Mouse (Mus musculus) myocyte (in vitro differentiated cells): ENCODE measurements at regions not wholly inside any gene's neighbourhood (a gene's known extent, or its start where the extent isn't known, plus 50 kb on each side); places are given as distances from the start of the nearest gene placed in this dataset.

Experiments used
- H3K27me3 ChIP-seq: one replicate; pipeline ENCODE4 v1.6.1; 2011; ENCODE audit not compliant: control insufficient read depth, insufficient read depth, insufficient read length
- H3K36me3 ChIP-seq: one replicate; pipeline ENCODE4 v1.6.1; 2011; ENCODE audit not compliant: control insufficient read depth, insufficient read depth
- H3K4me2 ChIP-seq: one replicate; pipeline ENCODE4 v1.6.1; 2011; ENCODE audit warnings: low read depth, control low read depth
- H3K4me3 ChIP-seq: one replicate; pipeline ENCODE4 v1.5.1; 2011; ENCODE audit warnings: mild to moderate bottlenecking, control low read depth, moderate library complexity
- H3K79me2 ChIP-seq: one replicate; pipeline ENCODE4 v1.6.1; 2011; ENCODE audit not compliant: control insufficient read depth, insufficient read depth
- H3ac ChIP-seq: one replicate; pipeline ENCODE4 v1.6.1; 2011; ENCODE audit not compliant: control insufficient read depth, insufficient read length
- CEBPB ChIP-seq: IDR thresholded peaks from 2 replicates; pipeline ENCODE4 v1.6.1; 2011; ENCODE audit warnings: mild to moderate bottlenecking, moderate library complexity; ENCODE audit not compliant: poor library complexity, insufficient read depth, severe bottlenecking
- E2F4 ChIP-seq: IDR thresholded peaks from one replicate; pipeline ENCODE4 v1.6.1; 2011; ENCODE audit warnings: mild to moderate bottlenecking, control low read depth, moderate library complexity; ENCODE audit not compliant: insufficient read depth
- MAX ChIP-seq: IDR thresholded peaks from one replicate; pipeline ENCODE4 v1.6.1; 2011; ENCODE audit warnings: low read depth, mild to moderate bottlenecking, control low read depth
- MYOD1 ChIP-seq, 3 experiments: IDR thresholded peaks; one replicate each; pipeline ENCODE4 v1.6.1; 2011; ENCODE audit warnings: control low read depth in 2 of 3, low read depth in 2 of 3, mild to moderate bottlenecking in 2 of 3, moderate library complexity in 1 of 3; ENCODE audit not compliant: insufficient read length in 2 of 3, control insufficient read depth in 1 of 3
- MYOG ChIP-seq, 3 experiments: IDR thresholded peaks; one replicate each; pipeline ENCODE4 v1.6.1; 2011; ENCODE audit warnings: control low read depth in 2 of 3, low read depth in 2 of 3, mild to moderate bottlenecking in 2 of 3; ENCODE audit not compliant: insufficient read length in 2 of 3, control insufficient read depth in 1 of 3, insufficient read depth in 1 of 3
- POLR2A ChIP-seq: IDR thresholded peaks from one replicate; pipeline ENCODE4 v1.6.1; 2011; ENCODE audit warnings: low read depth, mild to moderate bottlenecking, control low read depth, moderate library complexity; ENCODE audit not compliant: insufficient read length
- POLR2AphosphoS2 ChIP-seq: IDR thresholded peaks from one replicate; pipeline ENCODE4 v1.6.1; 2011; ENCODE audit warnings: low read depth, control low read depth; ENCODE audit not compliant: insufficient read length
- REST ChIP-seq: IDR thresholded peaks from one replicate; pipeline ENCODE4 v1.6.1; 2011; ENCODE audit warnings: mild to moderate bottlenecking, control low read depth, moderate library complexity; ENCODE audit not compliant: insufficient read depth, insufficient read length
- SRF ChIP-seq: IDR thresholded peaks from one replicate; pipeline ENCODE4 v1.6.1; 2011; ENCODE audit warnings: low read depth; ENCODE audit not compliant: control insufficient read depth, insufficient read length
- TCF12 ChIP-seq: IDR thresholded peaks from one replicate; pipeline ENCODE4 v1.6.1; 2011; ENCODE audit warnings: mild to moderate bottlenecking, control low read depth; ENCODE audit not compliant: poor library complexity, insufficient read depth, severe bottlenecking
- TCF3 ChIP-seq: IDR thresholded peaks from one replicate; pipeline ENCODE4 v1.6.1; 2011; ENCODE audit warnings: low read depth, control low read depth; ENCODE audit not compliant: insufficient read length
- USF1 ChIP-seq: IDR thresholded peaks from one replicate; pipeline ENCODE4 v1.6.1; 2011; ENCODE audit warnings: low read depth, mild to moderate bottlenecking, control low read depth, moderate library complexity

DNA sequence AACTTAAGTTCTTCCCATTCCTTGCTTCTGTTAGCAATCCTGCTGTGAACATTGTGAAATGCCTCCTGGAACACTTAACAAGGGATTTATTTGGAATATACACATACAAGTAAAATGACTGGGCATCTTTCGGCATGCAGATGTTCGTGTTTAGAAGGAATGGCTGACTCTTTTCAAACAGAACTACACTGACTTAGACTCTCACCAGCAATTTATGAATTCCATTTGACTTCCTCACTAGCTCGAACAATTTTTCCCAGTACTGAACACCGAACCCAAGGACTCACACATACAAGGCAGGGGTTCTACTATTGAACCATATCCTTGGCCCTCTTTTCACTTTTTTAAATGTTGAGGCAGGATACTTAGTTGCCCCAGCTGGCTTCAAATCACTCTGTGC is 412.4 kb upstream of the Tnp1 start:
- H3K79me2 ChIP-seq, result no peaks in the 10 kb centered on the region

DNA sequence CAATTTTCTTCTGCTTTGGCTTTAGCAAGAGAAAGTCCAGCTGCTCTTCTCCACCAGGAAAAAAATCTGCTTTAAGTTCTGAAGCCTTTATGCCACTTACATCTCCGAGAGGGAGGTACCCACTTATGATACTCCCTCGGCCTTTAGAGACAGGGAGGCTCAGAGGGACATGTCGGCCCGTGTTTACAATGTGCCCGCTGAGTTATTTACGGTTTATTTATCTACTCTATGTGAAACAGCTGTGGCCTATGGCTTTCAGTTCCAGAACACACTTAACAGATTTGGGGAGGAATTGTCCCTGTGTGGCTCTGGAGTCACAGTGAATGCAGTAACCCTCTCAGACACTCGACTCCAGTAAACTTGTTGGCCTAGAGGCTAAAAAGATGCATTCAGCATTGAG is 409.3 kb upstream of the Tnp1 start:
- H3K4me2 ChIP-seq, result no peak overlapping the region
- H3K4me3 ChIP-seq, result no peak overlapping the region
- no peak overlapping the region for H3ac ChIP-seq
- no peaks in the 10 kb centered on the region for H3K36me3 ChIP-seq
- H3K27me3 ChIP-seq, result no peaks in the 10 kb centered on the region
- H3K79me2 ChIP-seq, result no peaks in the 10 kb centered on the region
- no peak for TF ChIP-seq TCF12
- no peak for TF ChIP-seq CEBPB
- no peak for TF ChIP-seq E2F4
- TF ChIP-seq USF1, result no peak
- no peak for TF ChIP-seq POLR2AphosphoS2
- no peak for TF ChIP-seq SRF
- TF ChIP-seq MYOD1 (IDR thresholded peaks at IDR 0.05; ENCODE audit: control insufficient read depth in 1 of 3, insufficient read length in 2 of 3, low read depth in 2 of 3), result no peak
- TF ChIP-seq TCF3, result no peak
- TF ChIP-seq POLR2A, result no peak
- no peak for TF ChIP-seq MYOG (IDR thresholded peaks at IDR 0.05; ENCODE audit: control insufficient read depth in 1 of 3, insufficient read depth in 1 of 3, insufficient read length in 2 of 3, low read depth in 2 of 3)
- no peak for TF ChIP-seq MAX
- no peak for TF ChIP-seq REST

More for the DNA sequence above, 412.4 kb upstream of the Tnp1 start:
- Histone ChIP-seq H3ac (no peak overlapping the region), H3K4me3 (no peak overlapping the region), H3K4me2 (no peak overlapping the region), H3K36me3 (no peaks in the 10 kb centered on the region), H3K27me3 (no peaks in the 10 kb centered on the region)
- TF ChIP-seq MYOD1 (IDR thresholded peaks at IDR 0.05; ENCODE audit: control insufficient read depth in 1 of 3, insufficient read length in 2 of 3, low read depth in 2 of 3) (no peak), REST (no peak), POLR2AphosphoS2 (no peak), TCF12 (no peak), MYOG (IDR thresholded peaks at IDR 0.05; ENCODE audit: control insufficient read depth in 1 of 3, insufficient read depth in 1 of 3, insufficient read length in 2 of 3, low read depth in 2 of 3) (no peak), E2F4 (no peak), POLR2A (no peak), USF1 (no peak), SRF (no peak), CEBPB (no peak), MAX (no peak), TCF3 (no peak)

DNA sequence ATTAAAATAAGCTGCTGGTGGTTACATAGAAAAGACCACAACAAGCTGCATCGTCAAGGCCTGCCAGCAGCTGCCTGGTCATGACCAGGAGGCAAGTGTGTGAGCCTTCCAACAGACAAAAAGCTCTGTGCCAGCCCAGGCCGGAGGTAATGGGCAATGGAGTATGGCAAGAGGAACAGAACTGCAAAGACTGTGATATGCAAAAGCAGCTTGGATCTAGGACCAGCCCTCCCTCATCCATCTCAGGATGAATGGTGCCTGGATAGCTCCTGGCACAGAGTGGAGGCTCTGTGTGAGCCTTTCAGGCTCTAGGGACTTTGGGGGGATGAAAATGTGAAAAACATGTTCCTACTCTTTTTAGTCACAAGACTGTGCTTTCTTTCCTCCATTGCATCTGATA is 402.5 kb upstream of the Tnp1 start:
- no peak overlapping the region for H3K4me3 ChIP-seq

DNA sequence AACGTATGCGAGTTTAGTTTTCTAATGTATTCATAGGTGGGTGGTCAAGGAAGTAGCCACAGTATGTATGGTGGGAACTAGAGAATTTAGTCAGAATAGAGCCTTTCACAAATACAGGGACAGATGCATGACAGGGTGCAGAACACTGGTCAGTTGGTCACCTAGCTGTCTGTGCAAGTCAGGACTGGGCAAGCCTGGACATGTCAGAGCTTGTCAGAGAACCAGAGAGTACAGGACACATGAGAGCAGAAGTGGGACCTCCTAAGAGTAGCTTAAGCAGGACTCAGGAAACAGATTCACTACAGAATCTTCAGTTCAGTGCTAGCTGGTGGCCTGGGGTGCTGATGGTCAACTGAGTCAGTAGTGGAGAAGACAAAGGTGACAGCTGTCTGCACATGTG is 395.7 kb upstream of the Tnp1 start:
- Histone ChIP-seq H3K36me3 (no peaks in the 10 kb centered on the region), H3K79me2 (no peaks in the 10 kb centered on the region), H3K4me3 (no peak overlapping the region), H3K27me3 (peaks cover 5% of the 10 kb centered on the region), H3ac (no peak overlapping the region), H3K4me2 (no peak overlapping the region)
- TF ChIP-seq USF1, result no peak
- no peak for TF ChIP-seq MYOD1 (IDR thresholded peaks at IDR 0.05; ENCODE audit: control insufficient read depth in 1 of 3, insufficient read length in 2 of 3, low read depth in 2 of 3)
- TF ChIP-seq POLR2A, result no peak

More for the DNA sequence above, 402.5 kb upstream of the Tnp1 start:
- Histone ChIP-seq H3K27me3 (peaks cover 5% of the 10 kb centered on the region), H3K79me2 (no peaks in the 10 kb centered on the region), H3K4me2 (no peak overlapping the region), H3K36me3 (no peaks in the 10 kb centered on the region), H3ac (no peak overlapping the region)
- TF ChIP-seq SRF (no peak), MYOG (IDR thresholded peaks at IDR 0.05; ENCODE audit: control insufficient read depth in 1 of 3, insufficient read depth in 1 of 3, insufficient read length in 2 of 3, low read depth in 2 of 3) (peak in 1 of 3 experiments; percentile 34), MYOD1 (IDR thresholded peaks at IDR 0.05; ENCODE audit: control insufficient read depth in 1 of 3, insufficient read length in 2 of 3, low read depth in 2 of 3) (peak in 1 of 3 experiments; percentile 38)

DNA sequence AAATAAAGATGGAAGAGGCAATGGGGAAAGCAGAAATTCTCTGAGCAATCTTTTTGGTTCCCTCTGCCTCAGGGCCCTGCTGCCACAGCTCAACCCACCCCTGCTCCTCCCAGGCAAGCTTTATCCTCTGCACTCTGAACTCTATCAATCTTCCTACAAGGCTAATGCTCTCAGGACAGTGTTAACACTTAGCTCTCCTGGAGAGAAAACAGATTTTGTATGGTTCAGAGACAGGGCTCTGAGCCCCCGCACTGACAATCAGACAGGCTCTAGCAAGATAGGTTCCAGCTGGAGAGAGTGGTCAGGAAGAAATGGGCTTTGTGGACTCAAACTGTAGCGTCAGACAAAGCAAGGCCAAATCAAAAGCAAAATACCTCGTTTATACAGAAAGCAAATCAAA is 383.5 kb upstream of the Tnp1 start:
- TF ChIP-seq TCF3, result no peak
- no peak for TF ChIP-seq POLR2AphosphoS2
- no peak for TF ChIP-seq TCF12
- no peak for TF ChIP-seq MAX
- no peak for TF ChIP-seq MYOG (IDR thresholded peaks at IDR 0.05; ENCODE audit: control insufficient read depth in 1 of 3, insufficient read depth in 1 of 3, insufficient read length in 2 of 3, low read depth in 2 of 3)
- no peak for TF ChIP-seq SRF
- no peak for TF ChIP-seq E2F4
- TF ChIP-seq USF1, result no peak
- no peak for TF ChIP-seq MYOD1 (IDR thresholded peaks at IDR 0.05; ENCODE audit: control insufficient read depth in 1 of 3, insufficient read length in 2 of 3, low read depth in 2 of 3)
- no peak overlapping the region for H3ac ChIP-seq
- no peaks in the 10 kb centered on the region for H3K79me2 ChIP-seq
- no peak overlapping the region for H3K4me2 ChIP-seq
- H3K27me3 ChIP-seq, result no peaks in the 10 kb centered on the region
- no peaks in the 10 kb centered on the region for H3K36me3 ChIP-seq
- no peak overlapping the region for H3K4me3 ChIP-seq
